Mouse (Mus musculus): Measurements from ENCODE around the gene Aste1.

- TF ChIP-seq USF1 (IDR thresholded peaks at IDR 0.05; ENCODE audit: low read depth) (no peak), POLR2A (IDR thresholded peaks at IDR 0.05; ENCODE audit: insufficient read length, low read depth) (no peak), TCF3 (IDR thresholded peaks at IDR 0.05; ENCODE audit: insufficient read length, low read depth) (no peak), MAX (IDR thresholded peaks at IDR 0.05; ENCODE audit: low read depth) (no peak), E2F4 (IDR thresholded peaks at IDR 0.05; ENCODE audit: insufficient read depth) (no peak), CEBPB (IDR thresholded peaks at IDR 0.05; ENCODE audit: insufficient read depth, poor library complexity, severe bottlenecking) (no peak), POLR2AphosphoS2 (IDR thresholded peaks at IDR 0.05; ENCODE audit: insufficient read length, low read depth) (no peak)
Observed at GRCm38 (mm10) chr9:105366199-105366598, 29.0 kb upstream of the Aste1 start.
